Mouse (Mus musculus): Measurements from ENCODE around the gene Togaram2. TPM values are rescaled to one million over a fixed set of nuclear protein-coding genes. Genes with fewer than 3 reads are reported as not detected.

Togaram2 gene
- polyA plus RNA-seq, 1 experiment from 2014 or later, result 0.24 TPM

- no peak for DNase-seq (ENCODE audit: low spot score)
- WGBS, result 83% methylated on average over 2 of the region's 2 CpGs
- H3K4me2 ChIP-seq (ENCODE audit: low read length), result no peak overlapping the region
- no peaks in the 10 kb centered on the region for H3K4me1 ChIP-seq (ENCODE audit: control insufficient read depth, insufficient read depth, low read length)
- H3K27ac ChIP-seq (ENCODE audit: low read depth, low read length), result no peak overlapping the region
- H3K4me3 ChIP-seq (ENCODE audit: low read depth, low read length), result no peak overlapping the region
- no peaks in the 10 kb centered on the region for H3K36me3 ChIP-seq (ENCODE audit: control insufficient read depth, insufficient read depth, low read length)
- H3K9me3 ChIP-seq (replicated peaks; ENCODE audit: control insufficient read depth, low read length), result no peaks in the 10 kb centered on the region
- ATAC-seq, result no peak
- H3K9ac ChIP-seq (ENCODE audit: low read length), result no peak overlapping the region
- no peaks in the 10 kb centered on the region for H3K27me3 ChIP-seq (replicated peaks; ENCODE audit: control insufficient read depth, insufficient read depth, low read length)
These were observed 57.6 kb downstream of the Togaram2 start for GRCm38 (mm10) chr17:71730655-71731054.

- Histone ChIP-seq H3K36me3 (ENCODE audit: control insufficient read depth, insufficient read depth, low read length) (no peaks in the 10 kb centered on the region), H3K4me1 (ENCODE audit: control insufficient read depth, insufficient read depth, low read length) (no peaks in the 10 kb centered on the region), H3K27ac (ENCODE audit: low read depth, low read length) (no peak overlapping the region), H3K4me2 (ENCODE audit: low read length) (no peak overlapping the region), H3K9me3 (replicated peaks; ENCODE audit: control insufficient read depth, low read length) (no peaks in the 10 kb centered on the region), H3K27me3 (replicated peaks; ENCODE audit: control insufficient read depth, insufficient read depth, low read length) (no peaks in the 10 kb centered on the region), H3K4me3 (ENCODE audit: low read depth, low read length) (no peak overlapping the region), H3K9ac (ENCODE audit: low read length) (no peak overlapping the region)
- DNase-seq (ENCODE audit: low spot score), result no peak
- WGBS, result 57% methylated on average over 3 of the region's 3 CpGs
- no peak for ATAC-seq
These were observed 63.4 kb downstream of the Togaram2 start for GRCm38 (mm10) chr17:71736442-71736841.

GRCm38 (mm10) chr17:71742156-71742555 is 69.1 kb downstream of the Togaram2 start:
- peaks cover 6% of the 10 kb centered on the region for H3K4me1 ChIP-seq (ENCODE audit: control insufficient read depth, insufficient read depth, low read length)
- no peak overlapping the region for H3K27ac ChIP-seq (ENCODE audit: low read depth, low read length)
- H3K36me3 ChIP-seq (ENCODE audit: control insufficient read depth, insufficient read depth, low read length), result no peaks in the 10 kb centered on the region
- no peak overlapping the region for H3K4me2 ChIP-seq (ENCODE audit: low read length)
- no peaks in the 10 kb centered on the region for H3K9me3 ChIP-seq (replicated peaks; ENCODE audit: control insufficient read depth, low read length)
- DNase-seq (ENCODE audit: low spot score) (no peak), ATAC-seq (no peak)
- H3K9ac ChIP-seq (ENCODE audit: low read length), result no peak overlapping the region
- no peaks in the 10 kb centered on the region for H3K27me3 ChIP-seq (replicated peaks; ENCODE audit: control insufficient read depth, insufficient read depth, low read length)
- 85% methylated on average over 3 of the region's 3 CpGs for WGBS
- no peak overlapping the region for H3K4me3 ChIP-seq (ENCODE audit: low read depth, low read length)

- Histone ChIP-seq H3K27ac (ENCODE audit: low read depth, low read length) (no peak overlapping the region), H3K36me3 (ENCODE audit: control insufficient read depth, insufficient read depth, low read length) (no peaks in the 10 kb centered on the region), H3K9me3 (replicated peaks; ENCODE audit: control insufficient read depth, low read length) (no peaks in the 10 kb centered on the region), H3K4me1 (ENCODE audit: control insufficient read depth, insufficient read depth, low read length) (peaks cover 6% of the 10 kb centered on the region), H3K27me3 (replicated peaks; ENCODE audit: control insufficient read depth, insufficient read depth, low read length) (no peaks in the 10 kb centered on the region), H3K4me3 (ENCODE audit: low read depth, low read length) (no peak overlapping the region), H3K4me2 (ENCODE audit: low read length) (no peak overlapping the region), H3K9ac (ENCODE audit: low read length) (no peak overlapping the region)
- WGBS, result 3% methylated on average over 5 of the region's 5 CpGs
- DNase-seq (ENCODE audit: low spot score) (peak; percentile 43), ATAC-seq (no peak)
These were observed 69.9 kb downstream of the Togaram2 start for GRCm38 (mm10) chr17:71742935-71743334.

- 77% methylated on average over 9 of the region's 9 CpGs for WGBS
- no peak overlapping the region for H3K9ac ChIP-seq (ENCODE audit: low read length)
- no peak overlapping the region for H3K27ac ChIP-seq (ENCODE audit: low read depth, low read length)
- no peak for ATAC-seq
- H3K9me3 ChIP-seq (replicated peaks; ENCODE audit: control insufficient read depth, low read length), result no peaks in the 10 kb centered on the region
- peaks cover 6% of the 10 kb centered on the region for H3K4me1 ChIP-seq (ENCODE audit: control insufficient read depth, insufficient read depth, low read length)
- no peaks in the 10 kb centered on the region for H3K27me3 ChIP-seq (replicated peaks; ENCODE audit: control insufficient read depth, insufficient read depth, low read length)
- H3K36me3 ChIP-seq (ENCODE audit: control insufficient read depth, insufficient read depth, low read length), result no peaks in the 10 kb centered on the region
- H3K4me2 ChIP-seq (ENCODE audit: low read length), result no peak overlapping the region
- no peak overlapping the region for H3K4me3 ChIP-seq (ENCODE audit: low read depth, low read length)
- DNase-seq (ENCODE audit: low spot score), result no peak
These were observed 73.1 kb downstream of the Togaram2 start for GRCm38 (mm10) chr17:71746114-71746513.

- 76% methylated on average over 8 of the region's 8 CpGs for WGBS
- Histone ChIP-seq H3K4me2 (ENCODE audit: low read length) (no peak overlapping the region), H3K36me3 (ENCODE audit: control insufficient read depth, insufficient read depth, low read length) (no peaks in the 10 kb centered on the region), H3K4me1 (ENCODE audit: control insufficient read depth, insufficient read depth, low read length) (peaks cover 6% of the 10 kb centered on the region), H3K4me3 (ENCODE audit: low read depth, low read length) (no peak overlapping the region), H3K27ac (ENCODE audit: low read depth, low read length) (no peak overlapping the region), H3K9ac (ENCODE audit: low read length) (no peak overlapping the region), H3K27me3 (replicated peaks; ENCODE audit: control insufficient read depth, insufficient read depth, low read length) (no peaks in the 10 kb centered on the region), H3K9me3 (replicated peaks; ENCODE audit: control insufficient read depth, low read length) (no peaks in the 10 kb centered on the region)
- ATAC-seq (no peak), DNase-seq (ENCODE audit: low spot score) (no peak)
These were observed 74.5 kb downstream of the Togaram2 start for GRCm38 (mm10) chr17:71747561-71747960.

- no peaks in the 10 kb centered on the region for H3K27me3 ChIP-seq (replicated peaks; ENCODE audit: control insufficient read depth, insufficient read depth, low read length)
- no peak overlapping the region for H3K4me2 ChIP-seq (ENCODE audit: low read length)
- H3K36me3 ChIP-seq (ENCODE audit: control insufficient read depth, insufficient read depth, low read length), result no peaks in the 10 kb centered on the region
- 81% methylated on average over 9 of the region's 9 CpGs for WGBS
- ATAC-seq (no peak), DNase-seq (ENCODE audit: low spot score) (no peak)
- H3K4me1 ChIP-seq (ENCODE audit: control insufficient read depth, insufficient read depth, low read length), result peaks cover 5% of the 10 kb centered on the region
- no peaks in the 10 kb centered on the region for H3K9me3 ChIP-seq (replicated peaks; ENCODE audit: control insufficient read depth, low read length)
- no peak overlapping the region for H3K4me3 ChIP-seq (ENCODE audit: low read depth, low read length)
- no peak overlapping the region for H3K27ac ChIP-seq (ENCODE audit: low read depth, low read length)
- no peak overlapping the region for H3K9ac ChIP-seq (ENCODE audit: low read length)
These were observed 76.6 kb downstream of the Togaram2 start for GRCm38 (mm10) chr17:71749616-71750168.

GRCm38 (mm10) chr17:71752831-71753230 is 79.8 kb downstream of the Togaram2 start, which contains the start of gene Pcare:
TSS of gene Pcare (minus strand) at chr17:71752894.
- Histone ChIP-seq H3K4me1 (ENCODE audit: control insufficient read depth, insufficient read depth, low read length) (no peaks in the 10 kb centered on the region), H3K36me3 (ENCODE audit: control insufficient read depth, insufficient read depth, low read length) (no peaks in the 10 kb centered on the region), H3K4me3 (ENCODE audit: low read depth, low read length) (no peak within 1 kb of the TSS), H3K27ac (ENCODE audit: low read depth, low read length) (no peak within 1 kb of the TSS), H3K4me2 (ENCODE audit: low read length) (no peak within 1 kb of the TSS), H3K27me3 (replicated peaks; ENCODE audit: control insufficient read depth, insufficient read depth, low read length) (no peaks in the 10 kb centered on the region), H3K9me3 (replicated peaks; ENCODE audit: control insufficient read depth, low read length) (no peaks in the 10 kb centered on the region), H3K9ac (ENCODE audit: low read length) (no peak within 1 kb of the TSS)
- ATAC-seq, result no peak
- 51% methylated on average over 10 of the region's 10 CpGs for WGBS
- no peak for DNase-seq (ENCODE audit: low spot score)

- ATAC-seq, result no peak
- Histone ChIP-seq H3K9ac (ENCODE audit: low read length) (no peak overlapping the region), H3K4me2 (ENCODE audit: low read length) (no peak overlapping the region), H3K4me3 (ENCODE audit: low read depth, low read length) (no peak overlapping the region), H3K36me3 (ENCODE audit: control insufficient read depth, insufficient read depth, low read length) (no peaks in the 10 kb centered on the region), H3K9me3 (replicated peaks; ENCODE audit: control insufficient read depth, low read length) (0 out of 2 replicates have a peak, but pooled peaks cover 3% of the 10 kb centered on the region), H3K4me1 (ENCODE audit: control insufficient read depth, insufficient read depth, low read length) (no peaks in the 10 kb centered on the region), H3K27me3 (replicated peaks; ENCODE audit: control insufficient read depth, insufficient read depth, low read length) (no peaks in the 10 kb centered on the region), H3K27ac (ENCODE audit: low read depth, low read length) (no peak overlapping the region)
- 72% methylated on average over 7 of the region's 7 CpGs for WGBS
- no peak for DNase-seq (ENCODE audit: low spot score)
These were observed 87.5 kb downstream of the Togaram2 start for GRCm38 (mm10) chr17:71760536-71760935.
